Mouse (Mus musculus) heart, postnatal 10 days (tissue): ENCODE measurements around the gene Slc5a5. TPM values are rescaled to one million over a fixed set of nuclear protein-coding genes. Genes with fewer than 3 reads are reported as not detected.
A peak's percentile ranks its signal among the peaks of the same experiment; 100 is the strongest.

Experiments used
- DNase-seq, 2 experiments: peaks; one replicate each; pipeline ENCODE4 v3.0.0; 2021
- intact Hi-C: fragments of 180-260 bp; cut with DNase I; formaldehyde crosslinking; loops from one replicate; pipeline ENCODE4 v1.15.1; 2025
- total RNA-seq, 2 experiments: library from RNA; stranded (reverse); gene quantifications; 2 replicates each; pipeline ENCODE4 v1.2.3; 2021

Gene Slc5a5
- total RNA-seq, 2 experiments from 2014 or later = 0.10 TPM; not detected in 1

GRCm38 (mm10) chr8:70862824-70863641 lies 29.5 kb downstream of the Slc5a5 start, which contains the start of gene Kcnn1:
Gene Kcnn1 (minus strand): TSS chr8:70863258.
- intact Hi-C loops = no loop called here
- peak; percentile 19 to 41 for DNase-seq

DNA sequence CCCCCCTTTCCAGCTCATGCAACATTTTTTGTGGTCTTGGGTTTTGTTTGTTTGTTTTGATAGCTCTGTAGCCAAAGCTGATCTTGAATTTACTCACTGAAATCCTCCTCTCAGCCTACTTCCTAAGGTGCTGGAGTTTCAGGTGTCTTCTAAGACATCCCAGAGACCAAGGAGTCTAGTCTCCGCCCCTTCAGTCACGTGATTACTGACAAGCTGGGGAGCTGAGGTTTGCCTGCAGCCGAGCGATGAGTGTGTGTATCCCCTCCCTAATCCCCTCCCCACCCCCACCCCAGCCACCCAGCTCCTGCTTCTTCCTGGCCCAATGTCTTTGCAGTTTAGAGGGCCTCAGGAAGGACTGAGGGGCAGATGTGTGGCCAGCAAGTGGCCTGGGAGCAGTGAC lies 35.0 kb downstream of the Slc5a5 start:
- intact Hi-C loops = no loop called here
- no peak for DNase-seq

DNA sequence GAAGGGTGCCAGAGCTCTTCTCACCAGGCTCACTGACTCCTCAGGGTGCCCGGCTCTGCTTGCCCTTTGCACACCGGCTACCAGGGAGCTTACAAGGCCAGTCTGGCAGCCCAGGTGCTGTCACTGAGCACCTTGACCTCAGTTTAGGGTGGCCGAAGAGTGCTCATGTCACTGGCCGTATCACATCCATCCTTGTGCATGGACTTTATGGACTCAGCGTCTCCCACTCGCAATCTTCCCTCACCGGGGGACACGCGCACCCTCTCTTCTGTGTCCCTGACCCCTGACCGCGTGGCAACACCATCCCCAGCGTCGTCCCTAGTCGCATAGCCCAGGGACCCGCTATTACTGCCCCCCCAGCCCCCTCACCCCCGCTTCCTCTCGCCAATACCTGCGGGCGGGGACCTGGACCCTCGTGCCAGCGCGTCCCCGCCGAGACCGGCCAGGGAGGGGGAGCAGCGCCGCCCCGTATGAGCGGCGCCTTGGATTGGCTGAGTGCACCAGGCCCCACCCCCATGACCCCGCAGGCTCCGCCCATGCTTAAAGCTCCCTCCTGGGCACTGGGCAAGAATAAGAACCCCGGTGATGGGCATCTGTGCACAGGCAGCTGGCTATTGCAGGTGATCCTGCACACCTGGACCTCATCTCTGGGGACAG lies 35.9 kb downstream of the Slc5a5 start:
- DNase-seq = peak; percentile 61 to 69
- intact Hi-C loops = no loop called here

DNA sequence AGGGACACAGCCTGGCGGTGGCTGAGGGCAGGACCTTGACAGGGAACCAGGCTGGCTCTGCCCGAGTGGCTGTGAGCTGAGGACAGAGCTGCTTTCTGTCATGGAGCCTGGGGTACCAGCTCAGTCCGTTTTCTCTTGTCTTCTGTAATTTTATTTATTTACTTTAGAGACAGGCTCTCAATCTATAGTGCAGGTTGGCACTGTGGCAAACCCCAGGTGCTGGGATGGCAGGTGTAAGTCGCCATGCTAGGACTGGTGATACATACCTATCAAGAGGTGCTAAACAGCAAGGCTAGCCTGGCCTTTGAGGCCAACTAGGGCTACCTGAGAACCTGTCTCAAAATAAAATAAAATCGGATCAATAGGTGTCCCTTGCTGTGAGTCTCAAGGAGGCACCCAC lies 36.5 kb downstream of the Slc5a5 start:
- intact Hi-C loops = no loop called here
- no peak for DNase-seq

GRCm38 (mm10) chr8:70853863-70854262 lies 38.7 kb downstream of the Slc5a5 start:
- intact Hi-C loops = no loop called here
- DNase-seq = no peak

- intact Hi-C loops = no loop called here
- DNase-seq = no peak
These were observed 39.8 kb downstream of the Slc5a5 start for GRCm38 (mm10) chr8:70852595-70853231.

- intact Hi-C loops = no loop called here
- no peak for DNase-seq
These were observed 40.7 kb downstream of the Slc5a5 start for GRCm38 (mm10) chr8:70851837-70852236.

- DNase-seq = no peak
- intact Hi-C loops = no loop called here
These were observed 41.6 kb downstream of the Slc5a5 start for GRCm38 (mm10) chr8:70850947-70851346.

- DNase-seq = no peak
- intact Hi-C loops = no loop called here
These were observed 42.3 kb downstream of the Slc5a5 start for GRCm38 (mm10) chr8:70850132-70850845.

DNA sequence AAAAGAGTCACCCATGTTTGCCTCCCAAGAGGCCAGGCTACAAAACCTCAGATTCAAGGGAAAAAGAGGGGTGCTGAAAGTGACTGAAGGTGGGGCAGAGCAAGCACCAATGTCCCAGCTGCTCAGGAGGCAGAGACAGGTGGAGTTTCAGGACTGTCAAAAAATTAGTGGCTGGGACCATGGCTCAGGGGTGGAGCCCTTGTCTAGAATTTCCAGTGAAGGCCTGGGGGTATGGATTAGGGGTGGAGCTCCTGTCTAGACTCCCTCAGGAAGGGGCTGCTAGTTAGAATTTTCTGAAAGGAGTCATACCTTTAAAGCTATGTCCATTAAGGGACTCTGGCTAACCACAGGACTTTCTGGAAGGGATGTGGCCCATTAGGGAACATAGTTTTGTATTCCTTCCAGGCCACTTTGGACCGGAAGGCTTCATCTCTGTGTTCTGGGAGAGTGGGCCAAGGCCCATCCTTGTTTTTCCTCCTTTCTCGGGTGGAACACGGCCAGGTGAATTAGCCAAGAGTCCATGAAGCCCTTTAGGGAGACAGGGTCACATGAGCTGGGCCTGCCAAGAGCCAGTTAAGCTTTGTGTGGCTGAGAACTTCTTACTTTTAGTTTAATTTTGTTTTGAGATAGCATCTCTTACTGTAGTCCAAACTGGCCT lies 43.1 kb downstream of the Slc5a5 start:
- intact Hi-C loops = no loop called here
- DNase-seq = peak in 1 of 2 experiments; percentile 36

- intact Hi-C loops = no loop called here
- peak in 1 of 2 experiments; percentile 17 for DNase-seq
These were observed 46.0 kb downstream of the Slc5a5 start for GRCm38 (mm10) chr8:70846371-70847154.

DNA sequence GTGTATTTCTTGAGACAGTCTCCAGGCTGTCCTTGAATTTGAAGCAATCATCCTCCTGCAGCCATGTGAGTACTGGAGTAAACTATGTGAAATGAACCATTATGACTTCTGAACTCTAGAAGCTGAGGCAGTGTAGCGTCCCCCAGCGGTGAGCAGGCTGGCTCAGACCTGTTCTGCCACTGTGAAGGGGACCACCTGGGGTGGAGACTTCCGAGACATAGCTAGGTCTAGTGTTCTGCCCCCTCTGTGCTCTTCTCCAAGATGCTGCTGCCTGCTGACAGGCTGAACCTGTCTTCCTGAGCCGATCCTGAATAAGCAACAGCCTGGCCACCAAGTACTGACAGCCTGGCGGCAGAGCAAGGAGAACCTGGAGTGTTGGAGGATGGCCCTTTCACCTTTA lies 47.4 kb downstream of the Slc5a5 start:
- intact Hi-C loops = no loop called here
- no peak for DNase-seq

- peak; percentile 91 to 96 for DNase-seq
- intact Hi-C loops = loop anchor here (1.0 to 5.0 kb wide), 2 partner anchors 25 to 82 kb away; partner anchors contain the start of gene Mpv17l2
These were observed 48.0 kb downstream of the Slc5a5 start for GRCm38 (mm10) chr8:70844523-70844922.

GRCm38 (mm10) chr8:70843941-70844340 lies 48.6 kb downstream of the Slc5a5 start:
- DNase-seq = no peak
- intact Hi-C loops = loop anchor here (1.0 to 5.0 kb wide), 2 partner anchors 25 to 82 kb away; partner anchors contain the start of gene Mpv17l2

DNA sequence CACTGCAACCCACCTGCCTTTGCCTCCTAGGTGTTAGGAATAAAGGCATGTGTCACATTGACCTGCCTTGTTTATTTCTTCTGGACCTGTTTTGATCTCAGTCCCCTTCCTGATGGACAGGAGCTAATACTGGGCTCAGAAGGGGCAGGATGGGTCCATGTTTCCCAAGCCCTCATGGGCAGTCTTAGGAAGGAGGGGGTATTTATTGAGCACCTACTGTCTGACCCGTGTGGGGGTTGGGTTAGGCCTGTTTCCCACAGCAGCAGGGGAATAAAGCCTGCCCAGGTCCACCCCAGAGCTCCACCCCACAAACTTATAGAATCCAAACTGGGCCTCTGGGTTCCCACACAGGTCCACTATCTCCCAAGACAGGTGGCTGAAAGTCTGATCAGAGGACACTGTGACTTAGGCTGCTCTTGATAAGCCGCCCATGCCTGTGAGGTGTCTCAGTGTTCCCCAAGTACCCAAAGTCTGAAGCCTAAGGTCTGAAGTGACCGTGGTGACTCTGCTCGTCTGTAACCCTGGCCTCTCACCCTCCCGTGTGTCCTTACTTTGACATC lies 49.3 kb downstream of the Slc5a5 start:
- no peak for DNase-seq
- intact Hi-C loops = loop anchor here (5.0 kb wide), 1 partner anchor 81 kb away; the partner anchor contains the start of gene Mpv17l2

- intact Hi-C loops = loop anchor here (5.0 kb wide), 1 partner anchor 80 kb away; the partner anchor contains the start of gene Mpv17l2
- DNase-seq = no peak
These were observed 50.1 kb downstream of the Slc5a5 start for GRCm38 (mm10) chr8:70842484-70842883.

DNA sequence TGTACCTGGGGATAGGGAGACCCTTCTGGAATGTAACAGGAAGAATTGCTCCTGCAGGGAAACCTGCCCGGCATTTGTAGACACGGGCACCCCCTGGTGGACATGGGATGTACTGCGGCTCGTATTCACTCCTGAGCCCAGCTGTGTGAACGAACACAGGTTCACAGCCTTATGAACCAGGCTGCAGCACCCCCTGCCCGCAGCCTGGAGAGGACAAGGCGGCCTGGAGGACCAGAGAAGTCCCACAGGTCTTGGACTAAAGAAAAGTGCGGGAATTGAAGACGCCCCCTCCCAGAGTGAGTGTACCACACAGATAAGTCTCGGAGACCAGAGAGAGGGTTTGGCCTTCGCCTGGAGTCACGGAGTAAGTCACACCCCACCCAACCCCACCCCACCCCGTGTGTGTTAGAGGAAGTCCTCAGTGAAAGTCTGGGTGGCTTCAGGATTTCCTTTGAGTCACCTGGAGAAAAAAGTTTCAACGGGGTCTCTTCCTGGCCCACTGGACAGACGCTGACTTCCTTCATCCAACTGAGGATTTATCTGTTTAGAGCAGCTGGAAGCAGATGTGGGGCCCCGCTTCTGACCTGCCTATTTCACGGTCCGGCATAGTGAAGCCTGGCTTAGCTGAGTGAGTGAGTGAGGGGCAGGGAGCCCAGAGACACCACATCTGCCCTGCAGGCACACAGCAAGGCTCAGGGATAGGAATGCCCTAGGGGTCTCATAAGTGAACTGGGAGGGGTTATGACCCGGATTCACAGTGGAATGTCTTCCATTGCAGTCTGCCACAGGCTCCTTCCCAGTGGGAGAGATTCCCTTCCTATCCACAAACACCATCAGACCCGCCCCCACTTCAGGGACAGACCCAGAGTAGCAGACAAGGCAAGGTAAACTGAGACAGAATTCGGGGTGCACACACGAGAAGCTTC lies 51.1 kb downstream of the Slc5a5 start:
- intact Hi-C loops = loop anchor here (1.0 to 5.0 kb wide), 3 partner anchors 20 to 121 kb away; partner anchors contain the start of gene Mpv17l2
- DNase-seq = peak; percentile 93 to 96

DNA sequence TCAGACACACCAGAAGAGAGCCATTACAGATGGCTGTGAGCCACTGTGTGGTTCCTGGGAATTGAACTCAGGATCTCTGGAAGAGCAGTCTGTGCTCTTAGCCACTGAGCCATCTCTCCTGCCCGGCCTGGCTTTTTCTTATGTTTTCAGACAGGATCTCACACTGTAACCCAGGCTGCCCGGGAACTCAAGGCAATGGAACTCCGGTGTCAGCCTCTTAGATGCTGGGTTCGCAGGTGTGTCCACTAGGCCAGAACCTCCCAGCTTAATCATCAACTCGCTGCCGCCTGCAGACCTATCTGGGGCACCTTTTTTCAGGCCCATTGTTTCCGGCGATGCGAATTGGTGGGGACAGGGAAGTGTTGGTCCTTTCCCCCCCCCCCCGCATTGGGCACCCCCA lies 52.0 kb downstream of the Slc5a5 start:
- no peak for DNase-seq
- intact Hi-C loops = loop anchor here (5.0 kb wide), 1 partner anchor 78 kb away; the partner anchor contains the start of gene Mpv17l2
